ENCODE assay signal across 11 mouse cellular contexts in the genomic region with DNA sequence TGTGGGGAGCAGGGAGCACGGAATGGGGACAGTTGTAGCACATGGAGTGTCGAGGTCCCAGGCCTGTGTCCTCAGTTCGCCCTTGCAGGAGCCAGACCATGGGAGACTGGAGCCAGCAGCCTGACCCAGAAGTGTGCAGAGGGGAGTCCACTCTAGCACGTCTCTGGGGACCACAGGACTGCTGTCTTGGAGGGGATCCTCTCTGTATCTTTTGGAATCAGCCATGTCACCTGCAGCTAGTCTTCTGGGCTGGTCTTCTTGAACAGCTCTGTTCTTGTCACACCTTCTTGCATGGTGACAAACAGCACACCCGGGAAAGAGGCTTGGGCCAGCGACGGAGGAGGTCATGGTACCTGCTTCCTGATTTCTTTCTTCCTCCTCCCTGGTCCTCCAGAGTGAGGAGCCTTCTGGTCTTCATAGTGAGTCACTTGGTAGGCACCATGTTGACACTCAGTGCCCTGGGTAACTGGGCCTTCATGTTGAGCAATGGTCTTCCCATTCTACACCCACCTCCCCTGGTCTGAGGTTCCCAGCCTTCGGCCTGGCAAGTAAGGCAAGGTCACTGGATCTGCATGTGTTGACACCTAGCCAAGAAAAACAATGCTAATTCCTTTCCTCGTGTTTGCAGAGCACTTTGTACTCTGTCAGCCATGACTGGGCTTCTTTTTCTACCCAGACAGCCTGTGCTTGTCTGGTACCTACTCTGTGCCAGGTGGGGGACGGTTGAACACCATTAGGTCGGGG. TPM values are rescaled to one million over a fixed set of nuclear protein-coding genes. Genes with fewer than 3 reads are reported as not detected.
DNase-seq lines count a peak whose midpoint lies in the region; ATAC-seq and TF ChIP-seq lines count a peak whose summit lies in the region.
"Had no signal": no experiment of that assay in that cellular context is flagged by ENCODE, and none has a peak within 500 bp of the region (broad histone marks: within the 10 kb centered on the region; RNA-seq: fewer than 3 reads in every experiment).

No protein-coding gene starts in this region.

- WGBS in liver, adult 2 months = 21% methylated on average over 11 of the region's 11 CpGs
- 66% methylated on average over 11 of the region's 11 CpGs for WGBS in liver, postnatal 0 days (ENCODE audit: insufficient replicate concordance)
- 65% methylated on average over 11 of the region's 11 CpGs for WGBS in stomach, postnatal 0 days

- H3K9ac ChIP-seq in liver, adult 2 months (ENCODE audit: low read depth, low read length) = 0 out of 2 replicates have a peak overlapping the region, but pooled peaks have one; percentile 8
- no peak overlapping the region for H3K9ac ChIP-seq in liver, postnatal 0 days (replicated peaks)
- no peak overlapping the region for H3K9ac ChIP-seq in stomach, postnatal 0 days (ENCODE audit: low read length)
- H3K9ac ChIP-seq: midbrain, embryonic 12.5 days had no signal

- peaks cover 31% of the 10 kb centered on the region for H3K79me2 ChIP-seq in liver, adult 2 months (ENCODE audit: control insufficient read depth, insufficient read depth, low read length)

- H3K4me1 ChIP-seq in liver, adult 2 months (ENCODE audit: control insufficient read depth, insufficient read depth, low read length) = peaks cover 31% of the 10 kb centered on the region
- H3K4me1 ChIP-seq in liver, postnatal 0 days (ENCODE audit: insufficient read depth) = peaks cover 43% of the 10 kb centered on the region
- peaks cover 3% of the 10 kb centered on the region; the same call in 1 of the 2 replicates for H3K4me1 ChIP-seq in stomach, postnatal 0 days (replicated peaks; ENCODE audit: control insufficient read depth, insufficient read depth)
- H3K4me1 ChIP-seq: midbrain, embryonic 12.5 days had no signal

- H3K4me3 ChIP-seq in liver, adult 2 months (ENCODE audit: insufficient read depth, low read depth, low read length) = no peak overlapping the region
- H3K4me3 ChIP-seq in liver, postnatal 0 days (ENCODE audit: low read depth, low read length) = no peak overlapping the region
- no peak overlapping the region for H3K4me3 ChIP-seq in stomach, postnatal 0 days (ENCODE audit: low read depth, low read length)
- H3K4me3 ChIP-seq: erythroblast, embryonic 14.5 days; midbrain, embryonic 12.5 days had no signal

- peak; percentile 97 for DNase-seq in liver, adult 2 months (ENCODE audit: extremely low read depth, low read depth, low spot score)
- DNase-seq in liver = no peak
- DNase-seq in liver, postnatal 0 days = no peak
- DNase-seq in stomach, postnatal 0 days (ENCODE audit: low spot score) = no peak
- DNase-seq in left cerebral cortex, adult 9 months (ENCODE audit: low spot score in 2 of 2) = no peak
- no peak for DNase-seq in layer of hippocampus, adult 11-12 months (ENCODE audit: low spot score)
- DNase-seq: right cerebral cortex, postnatal 25 days had no signal

- no peak for TF ChIP-seq CTCF in liver, adult 2 months (IDR thresholded peaks at IDR 0.05; ENCODE audit: low read depth, low read length)
- no peak for TF ChIP-seq CTCF in liver, postnatal 0 days (IDR thresholded peaks at IDR 0.05; ENCODE audit: low read depth)
- no peak for TF ChIP-seq CTCF in stomach, postnatal 0 days (IDR thresholded peaks at IDR 0.05; ENCODE audit: low read depth)

- no peak for TF ChIP-seq EP300 in liver, postnatal 0 days (IDR thresholded peaks at IDR 0.05; ENCODE audit: low read depth)
- no peak for TF ChIP-seq EP300 in stomach, postnatal 0 days (optimal IDR thresholded peaks at IDR 0.05)

- no peak overlapping the region for H3K4me2 ChIP-seq in liver, postnatal 0 days (ENCODE audit: low read depth, low read length)
- no peak overlapping the region for H3K4me2 ChIP-seq in stomach, postnatal 0 days (replicated peaks; ENCODE audit: low read depth)
- H3K4me2 ChIP-seq: midbrain, embryonic 12.5 days had no signal

- H3K27me3 ChIP-seq in liver, adult 2 months (ENCODE audit: control insufficient read depth, insufficient read depth, low read length) = no peaks in the 10 kb centered on the region
- no peaks in the 10 kb centered on the region for H3K27me3 ChIP-seq in liver, postnatal 0 days (ENCODE audit: insufficient read depth, low read length)
- H3K27me3 ChIP-seq in stomach, postnatal 0 days (ENCODE audit: control insufficient read depth, insufficient read depth, low read length) = no peaks in the 10 kb centered on the region
- H3K27me3 ChIP-seq: midbrain, embryonic 12.5 days had no signal

- ATAC-seq in common myeloid progenitor, adult 5-6 weeks (replicated peaks; ENCODE audit: low read depth, poor library complexity, severe bottlenecking) = peak; percentile 21; the same call in 1 of the 2 replicates
- peak; percentile 67 for ATAC-seq in liver, postnatal 0 days
- peak; percentile 54 for ATAC-seq in stomach, postnatal 0 days (ENCODE audit: low FRiP score, low TSS enrichment)

- no peaks in the 10 kb centered on the region for H3K9me3 ChIP-seq in liver, postnatal 0 days (ENCODE audit: low read length)
- H3K9me3 ChIP-seq in stomach, postnatal 0 days (ENCODE audit: control insufficient read depth, low read length) = no peaks in the 10 kb centered on the region
- H3K9me3 ChIP-seq: G1E; midbrain, embryonic 12.5 days had no signal

- peaks cover 9% of the 10 kb centered on the region; the same call in 1 of the 2 replicates for H3K36me3 ChIP-seq in liver, adult 2 months (ENCODE audit: control insufficient read depth, insufficient read depth, low read length)
- peaks cover 16% of the 10 kb centered on the region for H3K36me3 ChIP-seq in liver, postnatal 0 days (replicated peaks; ENCODE audit: insufficient read depth, low read length)
- no peaks in the 10 kb centered on the region for H3K36me3 ChIP-seq in stomach, postnatal 0 days (ENCODE audit: control insufficient read depth, insufficient read depth, low read length)
- H3K36me3 ChIP-seq: midbrain, embryonic 12.5 days had no signal

- TF ChIP-seq POLR2A in liver, adult 2 months (IDR thresholded peaks at IDR 0.05; ENCODE audit: extremely low read depth, insufficient read depth, low read length) = no peak

- peak overlapping the region; percentile 82 for H3K27ac ChIP-seq in liver, adult 2 months (replicated peaks; ENCODE audit: insufficient read depth, low read depth, low read length)
- H3K27ac ChIP-seq in liver, postnatal 0 days (ENCODE audit: low read depth) = peak overlapping the region; percentile 76
- H3K27ac ChIP-seq in stomach, postnatal 0 days (replicated peaks) = peak overlapping the region; percentile 50
- H3K27ac ChIP-seq: midbrain, embryonic 12.5 days had no signal

RNA-seq across cellular contexts. Expression of a gene that starts 21.6 kb away (rescaled TPM):
- total RNA-seq in liver, adult 2 months (2014; rRNA removed) = 19.0 and 22.4 TPM in 2 replicates
- polyA plus RNA-seq in liver, adult 2 months (2012; rRNA removed) = 36.5 and 37.8 TPM in 2 replicates
- 42.8 and 78.2 TPM in 2 replicates for total RNA-seq in common myeloid progenitor, adult 5-6 weeks (2017)
- polyA plus RNA-seq in liver, postnatal 0 days (2015; fragmentation: Nextera tagmentation; extraction: Ambion mirVana) = 10.1 and 12.1 TPM in 2 replicates
- polyA plus RNA-seq in stomach, postnatal 0 days (2015; fragmentation: Nextera tagmentation; extraction: Ambion mirVana) = 19.9 and 21.2 TPM in 2 replicates

RNA-seq across cellular contexts. Expression of a gene that starts 38.6 kb away (rescaled TPM):
- total RNA-seq in liver, adult 2 months (2014; rRNA removed) = 223 and 231 TPM in 2 replicates
- 263 and 314 TPM in 2 replicates for polyA plus RNA-seq in liver, adult 2 months (2012; rRNA removed)
- 56.1 and 58.4 TPM in 2 replicates for total RNA-seq in common myeloid progenitor, adult 5-6 weeks (2017)
- polyA plus RNA-seq in liver, postnatal 0 days (2015; fragmentation: Nextera tagmentation; extraction: Ambion mirVana) = 139 and 148 TPM in 2 replicates
- polyA plus RNA-seq in stomach, postnatal 0 days (2015; fragmentation: Nextera tagmentation; extraction: Ambion mirVana) = 80.4 and 84.4 TPM in 2 replicates
